Mouse (Mus musculus): ENCODE results near the gene Loxl3.

The Loxl3 gene

DNA sequence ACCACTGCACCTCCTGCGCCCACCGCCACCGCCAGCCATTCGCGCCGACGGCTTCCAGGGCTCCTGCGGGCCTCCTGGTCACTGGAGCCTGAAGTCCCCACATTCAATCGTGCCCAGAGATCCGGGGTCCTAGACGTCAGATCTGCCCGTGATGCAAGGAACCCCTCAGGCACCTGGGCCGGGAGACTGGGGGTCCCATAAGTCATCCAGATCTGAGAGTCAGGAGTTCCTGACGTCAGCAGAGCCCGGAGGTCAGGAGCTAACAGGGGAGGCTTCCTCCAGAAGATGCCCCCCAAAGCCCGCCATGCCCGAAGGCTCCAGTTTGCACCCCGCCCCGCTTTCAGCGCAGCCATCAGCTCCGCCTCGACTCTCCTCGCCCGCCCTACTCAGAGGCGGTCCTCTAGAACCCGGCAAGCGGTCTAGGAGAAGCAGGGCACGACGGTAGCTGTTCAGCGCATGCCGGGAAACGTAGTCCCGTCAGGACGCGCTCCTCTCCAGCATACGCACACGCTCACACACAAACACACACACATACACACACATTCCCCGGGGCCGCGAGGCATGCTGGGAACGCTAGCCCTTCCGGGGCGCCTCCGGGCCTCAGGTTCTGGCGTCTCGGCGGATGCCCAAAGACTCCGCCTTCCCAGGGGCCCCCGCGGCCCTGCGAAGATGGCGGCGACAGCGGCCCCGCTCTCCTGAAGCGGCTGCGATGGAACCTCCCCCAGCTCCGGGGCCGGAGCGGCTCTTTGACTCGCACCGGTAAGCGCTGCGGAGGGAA is 20.3 kb downstream of the Loxl3 start, which contains the start of gene Aup1:
Aup1 (plus strand) TSS at position 448 of the 778 bp plus-strand sequence.
- DNase-seq, result peak; percentile 97

DNA sequence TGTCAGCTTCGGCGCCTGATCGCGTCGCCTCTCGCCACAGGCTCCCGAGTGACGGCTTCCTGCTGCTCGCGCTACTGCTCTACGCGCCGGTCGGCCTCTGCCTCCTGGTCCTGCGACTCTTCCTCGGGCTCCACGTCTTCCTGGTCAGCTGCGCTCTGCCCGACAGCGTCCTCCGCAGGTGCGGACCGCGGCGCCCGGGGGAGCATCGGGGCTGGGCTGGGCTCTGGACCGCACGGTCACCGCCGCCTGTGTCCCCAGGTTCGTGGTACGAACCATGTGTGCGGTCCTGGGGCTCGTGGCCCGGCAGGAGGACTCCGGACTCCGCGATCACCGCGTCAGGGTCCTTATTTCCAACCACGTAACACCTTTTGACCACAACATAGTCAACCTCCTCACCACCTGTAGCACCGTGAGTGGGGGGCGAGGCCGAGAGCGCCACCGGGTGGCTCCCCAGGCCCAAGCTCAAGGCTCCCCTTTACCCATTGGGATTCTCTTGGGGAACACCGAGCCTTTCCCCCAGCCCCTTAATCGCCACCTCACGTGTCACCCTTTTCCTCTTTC is 21.0 kb downstream of the Loxl3 start, which contains the start of gene Htra2:
Htra2 (minus strand) TSS at position 403 of the 561 bp plus-strand sequence.
- peak; percentile 64 to 71 for DNase-seq

DNA sequence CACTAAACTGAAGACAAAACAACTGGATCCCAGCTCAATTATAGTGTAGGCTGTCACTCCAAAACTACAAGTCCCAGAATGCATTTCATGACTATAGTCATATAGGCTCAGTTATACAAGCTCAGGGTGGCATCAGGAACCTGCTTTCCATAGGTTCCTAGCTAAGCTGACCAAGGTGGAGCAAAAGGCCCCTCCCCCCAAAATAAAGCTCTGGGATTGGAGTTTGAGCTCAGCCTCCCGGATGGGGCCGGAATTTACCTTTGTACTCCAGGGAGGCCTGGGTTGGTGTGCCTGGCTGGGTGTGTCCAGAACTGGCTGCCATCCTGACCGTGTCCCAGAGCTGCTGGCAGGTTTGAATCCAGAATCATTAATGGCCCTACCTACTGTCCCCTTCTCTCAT is 23.8 kb downstream of the Loxl3 start, which contains the start of gene Dqx1:
Dqx1 (plus strand) TSS at position 55 of the 400 bp plus-strand sequence.
- no peak for DNase-seq

DNA sequence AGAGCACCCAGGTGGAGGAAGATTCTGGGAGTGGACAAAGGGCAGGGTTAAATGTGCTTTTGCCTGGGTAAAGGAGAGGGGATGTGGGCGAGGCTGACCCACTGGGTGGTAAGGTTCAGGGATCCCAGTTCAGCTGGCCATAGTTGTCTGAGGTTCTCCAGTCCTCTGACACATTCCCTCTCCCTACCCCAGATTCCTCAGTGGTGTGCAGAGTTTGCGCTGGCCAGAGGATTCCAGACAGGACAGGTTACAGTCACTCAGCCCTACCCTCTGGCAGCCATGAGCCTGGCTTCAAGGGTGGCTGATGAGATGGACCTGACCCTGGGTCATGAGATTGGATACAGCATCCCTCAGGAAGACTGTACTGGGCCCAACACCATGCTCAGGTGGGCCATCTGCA is 24.8 kb downstream of the Loxl3 start:
- DNase-seq, result no peak

DNA sequence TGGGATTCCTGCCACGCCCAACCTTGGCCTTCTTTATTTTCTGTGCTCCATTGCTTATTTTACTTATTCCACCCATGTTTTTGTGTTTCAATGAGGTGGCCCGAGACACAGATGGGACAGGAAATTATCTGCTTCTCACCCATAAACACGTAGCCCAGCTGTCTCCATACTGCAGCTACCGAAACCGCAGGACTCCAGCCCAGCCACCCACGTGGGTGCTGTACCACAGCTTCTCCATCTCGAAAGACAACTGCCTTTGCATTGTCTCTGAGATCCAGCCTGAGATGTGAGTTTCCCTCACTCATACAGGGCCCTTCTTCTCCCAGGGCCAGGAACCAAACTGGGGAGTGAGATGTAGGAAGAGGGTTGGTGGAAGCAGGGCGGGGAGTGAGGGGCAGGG is 32.0 kb downstream of the Loxl3 start:
- DNase-seq, result peak; percentile 31 to 51

DNA sequence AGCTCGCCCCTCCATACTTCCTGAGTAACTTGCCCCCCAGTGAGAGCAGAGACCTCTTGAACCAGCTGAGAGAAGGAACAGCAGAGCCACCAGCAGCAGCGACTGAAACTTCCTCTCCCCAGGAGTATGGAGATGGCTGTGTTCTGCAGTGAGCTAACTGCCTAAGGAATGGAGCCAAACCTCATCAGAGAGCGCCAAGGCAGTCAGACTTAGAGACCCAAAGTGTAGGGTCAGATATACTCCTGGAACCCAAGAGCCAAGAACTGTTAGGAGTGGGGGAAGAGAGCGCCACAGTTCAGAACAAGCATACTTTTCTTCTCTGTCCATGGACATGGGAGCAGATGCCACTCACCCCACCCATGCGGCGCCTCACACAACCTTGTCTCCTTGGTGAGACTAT is 32.5 kb downstream of the Loxl3 start:
- no peak for DNase-seq

DNA sequence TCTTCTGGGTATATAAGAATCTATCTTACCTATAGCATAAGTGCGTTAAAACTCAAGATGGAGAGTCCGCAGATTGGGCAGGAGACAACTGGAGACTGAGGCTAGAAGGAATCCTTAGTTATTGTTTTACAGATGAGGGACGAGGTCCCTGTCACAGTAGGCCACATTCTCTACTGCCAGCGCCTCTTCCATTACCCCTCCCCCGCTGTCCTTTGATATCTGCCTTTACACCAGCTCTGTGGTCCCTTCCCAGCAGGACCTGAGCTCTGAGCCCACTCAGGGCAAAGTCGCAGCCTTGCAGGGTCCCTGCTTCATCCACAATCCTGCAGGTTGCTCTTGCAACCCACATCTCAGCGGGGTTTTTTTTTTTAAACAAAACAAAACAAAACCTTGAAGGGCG is 34.2 kb downstream of the Loxl3 start:
- DNase-seq, result no peak

DNA sequence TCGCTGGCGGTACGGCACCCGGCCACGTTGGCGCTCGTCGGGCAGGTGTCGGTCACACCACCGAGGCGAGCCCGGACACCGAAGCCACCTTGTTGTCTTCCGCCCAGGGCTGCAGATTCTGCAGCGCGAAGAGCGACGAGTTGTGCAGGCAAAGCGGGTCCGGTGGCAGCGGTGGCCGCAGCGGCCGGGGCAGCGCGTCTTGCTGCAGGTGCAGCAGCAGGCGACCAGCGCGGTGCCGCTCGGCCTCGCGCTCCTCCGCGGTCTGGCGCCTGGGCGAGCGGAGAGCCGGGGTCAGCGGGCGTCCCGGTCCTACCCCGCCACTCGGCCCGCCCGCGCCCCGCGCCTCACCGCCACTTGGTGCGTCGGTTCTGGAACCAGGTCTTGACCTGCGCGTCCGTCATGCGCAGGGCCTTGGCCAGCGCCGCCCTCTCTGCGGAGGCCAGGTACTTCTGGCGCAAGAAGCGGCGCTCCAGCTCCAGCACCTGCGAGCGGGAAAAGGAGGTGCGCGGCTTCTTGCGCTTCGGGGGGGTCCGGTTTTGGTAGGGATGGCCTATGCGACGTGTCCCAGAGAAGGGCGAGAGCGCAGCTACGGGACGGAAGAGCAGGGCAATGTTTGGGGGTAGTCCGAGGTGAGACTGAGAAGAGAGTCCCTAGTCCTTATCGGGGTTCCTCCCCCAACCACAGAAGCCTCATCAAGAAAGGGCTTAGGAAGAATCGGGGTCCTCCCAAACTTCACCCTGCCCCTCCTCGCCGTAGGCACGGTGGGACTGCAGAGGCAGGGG is 34.9 kb downstream of the Loxl3 start:
- no peak for DNase-seq

DNA sequence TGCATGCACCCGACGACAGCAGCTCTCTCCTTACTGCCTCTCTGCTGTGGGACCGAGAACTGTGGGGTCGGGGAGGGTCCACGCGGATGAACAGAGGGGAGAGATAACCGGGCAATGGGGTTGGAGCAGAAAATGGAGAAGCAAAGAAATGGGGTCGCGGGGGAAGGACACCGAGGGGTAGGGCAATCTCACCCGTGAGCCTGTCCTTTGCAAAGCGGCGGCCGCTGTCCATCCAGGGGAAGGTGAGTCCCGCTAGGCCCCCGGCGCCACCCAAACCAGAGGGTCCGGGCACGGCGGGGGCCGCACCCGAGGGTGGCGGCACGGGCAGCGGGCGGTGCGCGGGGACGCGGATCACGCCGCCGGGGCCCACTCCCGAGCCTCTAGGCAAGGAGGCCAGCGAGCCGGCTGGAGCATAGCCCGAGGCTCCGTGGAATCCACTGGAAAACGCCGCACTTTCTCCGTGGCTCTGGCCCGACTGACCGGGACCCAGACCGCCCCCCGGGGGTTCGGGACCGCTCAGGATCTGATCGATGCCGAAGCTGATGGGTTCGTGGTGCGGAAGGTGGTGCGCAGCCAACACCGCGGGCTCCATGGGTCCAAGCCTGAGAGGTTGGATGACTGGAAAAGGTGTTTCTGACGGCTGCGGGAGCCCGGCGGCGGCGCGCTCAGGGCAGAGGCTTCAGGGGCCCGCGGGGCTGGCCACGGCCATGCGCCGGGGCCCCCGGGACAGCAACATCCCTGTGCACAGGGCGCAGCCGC is 35.7 kb downstream of the Loxl3 start:
- DNase-seq, result no peak

DNA sequence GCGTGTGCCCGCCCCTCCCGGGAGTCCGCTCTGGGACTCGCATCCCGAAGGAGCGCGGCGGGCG is 36.1 kb downstream of the Loxl3 start, which contains the start of gene Tlx2:
Tlx2 (minus strand) TSS at position 47 of the 64 bp plus-strand sequence.
- no peak for DNase-seq

DNA sequence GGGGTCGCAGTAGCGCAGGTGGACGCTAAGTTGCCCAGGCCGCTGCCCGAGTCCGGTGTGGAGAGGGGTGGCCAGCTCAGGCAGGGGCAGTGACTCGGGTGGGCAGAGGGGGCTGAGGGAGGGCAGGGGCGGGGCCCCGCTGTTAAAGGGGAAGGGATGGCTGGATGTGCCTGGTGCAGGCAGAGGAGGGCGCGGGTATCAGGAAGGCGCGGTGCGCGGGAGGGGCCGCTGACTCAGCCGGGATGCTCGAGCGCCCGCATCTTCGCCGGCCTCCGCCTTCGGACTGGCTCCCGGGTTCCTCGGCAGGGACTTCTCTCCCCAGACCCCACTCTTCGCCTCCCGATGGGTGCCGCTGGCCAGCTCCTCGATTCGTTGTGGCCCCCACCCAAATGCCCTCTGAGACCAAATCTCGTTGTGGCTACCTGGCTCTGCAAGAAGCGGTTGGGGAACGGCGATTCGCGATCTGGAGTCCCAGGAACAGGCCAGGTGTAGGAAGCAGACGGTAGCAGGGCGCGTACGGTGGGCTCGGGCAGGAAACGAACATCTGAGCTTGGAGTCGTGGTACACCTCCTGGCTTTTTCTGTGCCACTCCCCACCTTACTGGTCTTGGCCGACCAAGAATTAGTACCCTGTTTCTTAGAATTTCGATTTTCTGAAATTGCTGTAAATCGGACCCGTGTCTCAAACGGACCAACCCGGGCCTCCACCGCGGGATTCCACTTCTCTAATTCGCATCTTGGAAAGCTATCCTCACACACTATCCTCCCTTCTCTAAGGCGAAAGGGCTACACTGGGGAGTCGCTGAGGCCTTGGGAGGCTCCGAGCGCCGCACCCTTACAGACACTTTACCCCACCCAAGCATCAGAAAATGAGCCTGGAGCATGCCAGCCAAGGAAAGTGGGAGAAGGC is 36.6 kb downstream of the Loxl3 start:
- DNase-seq, result peak in 1 of 2 experiments; percentile 36

DNA sequence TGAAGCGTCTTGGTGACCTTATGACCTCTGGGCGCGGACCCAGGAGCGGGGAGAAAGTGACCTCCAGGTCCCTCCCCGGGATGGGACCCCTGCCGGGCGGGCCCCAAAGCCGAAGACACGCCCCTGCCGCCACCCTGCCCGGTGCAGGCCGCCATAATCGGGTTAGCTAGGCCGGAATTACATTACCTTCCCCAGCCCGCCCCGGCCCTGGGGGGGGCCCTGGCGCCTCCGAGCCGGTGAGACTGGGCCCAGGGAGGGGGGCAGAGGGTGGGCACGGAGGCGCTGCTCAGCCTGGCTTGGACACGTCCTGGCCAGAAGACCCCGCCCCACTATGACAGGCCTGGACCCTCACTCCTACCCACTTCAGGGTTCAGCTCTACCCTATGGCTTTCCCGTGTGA is 37.2 kb downstream of the Loxl3 start:
- DNase-seq, result no peak

DNA sequence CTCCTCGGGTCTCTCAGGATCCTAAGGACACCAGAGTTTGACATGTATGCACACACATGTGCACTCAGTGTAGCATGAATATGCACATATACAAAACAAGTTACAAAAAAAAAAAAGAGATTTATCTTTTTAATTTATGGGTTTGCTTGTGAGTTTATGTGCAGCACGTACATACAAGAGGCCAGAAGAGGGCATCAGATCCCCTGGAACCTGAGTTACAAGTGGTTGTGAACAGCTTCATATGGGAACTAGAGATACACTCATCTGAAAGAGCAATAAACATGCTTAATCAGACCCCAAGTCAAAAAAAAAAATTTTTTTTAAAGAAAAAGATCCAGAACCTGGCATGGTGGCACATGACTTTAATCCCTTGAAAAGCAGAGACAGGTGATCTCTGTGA is 41.0 kb downstream of the Loxl3 start:
- DNase-seq, result no peak

DNA sequence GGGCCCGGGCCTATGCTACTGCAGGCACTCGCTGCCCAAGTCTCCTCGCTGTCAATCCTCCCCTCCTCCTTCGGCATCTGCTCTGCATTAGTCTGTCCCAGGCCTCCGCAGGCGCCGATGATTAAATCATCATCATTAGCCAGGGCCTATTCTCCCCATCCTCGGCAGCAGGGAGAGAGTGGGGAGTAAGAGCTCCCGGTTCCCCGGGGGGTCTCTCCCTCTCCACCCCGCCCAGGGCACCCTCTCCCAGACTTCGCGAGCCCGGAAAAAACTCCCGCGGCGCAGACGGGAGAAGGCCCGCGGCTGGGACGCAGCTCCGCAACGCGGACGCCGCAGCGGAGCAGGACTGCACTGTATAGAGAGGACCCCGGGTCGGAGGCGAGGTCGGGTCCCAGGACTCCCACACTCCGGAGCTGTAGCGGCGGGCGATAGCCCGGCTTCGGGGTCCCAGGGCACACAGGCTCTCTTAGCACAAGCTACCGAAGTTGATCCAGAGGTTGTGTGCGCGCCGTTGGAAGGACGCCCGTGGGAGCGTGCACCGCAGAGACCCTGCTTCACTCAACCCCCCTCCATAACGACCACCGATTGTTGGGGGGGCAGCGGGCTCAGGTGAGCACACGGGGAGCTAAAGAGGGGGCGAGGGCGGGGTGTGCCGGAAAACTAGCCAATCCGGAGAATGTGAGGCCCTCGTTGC is 43.8 kb downstream of the Loxl3 start, which contains the start of gene Pcgf1:
Pcgf1 (plus strand) TSS at position 240 of the 694 bp plus-strand sequence.
- no peak for DNase-seq

DNA sequence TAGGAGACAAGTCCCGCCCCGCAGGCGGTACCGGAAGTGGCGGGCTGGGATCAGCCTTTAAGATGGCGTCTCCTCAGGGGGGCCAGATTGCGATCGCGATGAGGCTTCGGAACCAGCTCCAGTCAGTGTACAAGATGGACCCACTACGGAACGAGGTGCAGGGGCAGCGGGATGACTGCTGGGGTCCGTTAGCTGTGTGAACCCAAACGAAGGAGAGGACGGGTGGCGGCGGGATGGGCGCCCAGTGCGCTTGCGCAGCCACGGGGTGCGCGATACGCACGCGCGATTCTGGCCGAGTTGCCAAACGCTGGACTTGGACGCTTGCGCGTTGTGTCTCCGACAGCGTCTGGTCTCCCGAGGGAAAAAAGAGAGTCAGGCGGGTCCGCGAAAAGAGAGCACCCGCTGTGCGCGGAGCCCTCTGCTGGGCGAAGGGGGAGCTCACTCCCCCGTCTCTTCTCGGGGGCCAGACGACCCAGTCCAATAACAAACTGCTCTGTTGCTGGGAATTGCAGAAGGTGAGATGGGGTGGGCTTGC is 44.4 kb downstream of the Loxl3 start:
- peak; percentile 99 to 100 for DNase-seq

DNA sequence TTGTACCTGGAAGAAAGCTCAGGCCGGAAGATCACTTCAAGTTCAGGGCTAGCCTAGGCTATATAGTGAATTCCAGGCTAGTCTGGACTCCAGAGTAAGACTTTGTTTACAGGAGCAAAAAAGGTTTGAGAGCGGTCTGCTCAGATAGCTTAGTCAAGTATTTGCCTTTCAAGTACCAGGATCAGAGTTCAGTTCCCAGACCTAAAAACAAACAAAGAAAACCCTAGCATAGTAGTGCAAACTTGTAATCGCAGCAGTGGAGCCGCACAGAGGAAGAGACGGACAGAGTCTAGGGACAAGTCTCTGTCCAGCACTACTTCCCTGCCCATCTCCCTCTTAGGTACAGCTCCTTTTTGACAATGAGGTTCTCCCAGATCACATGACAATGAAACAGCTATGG is 46.2 kb downstream of the Loxl3 start:
- DNase-seq, result no peak

DNA sequence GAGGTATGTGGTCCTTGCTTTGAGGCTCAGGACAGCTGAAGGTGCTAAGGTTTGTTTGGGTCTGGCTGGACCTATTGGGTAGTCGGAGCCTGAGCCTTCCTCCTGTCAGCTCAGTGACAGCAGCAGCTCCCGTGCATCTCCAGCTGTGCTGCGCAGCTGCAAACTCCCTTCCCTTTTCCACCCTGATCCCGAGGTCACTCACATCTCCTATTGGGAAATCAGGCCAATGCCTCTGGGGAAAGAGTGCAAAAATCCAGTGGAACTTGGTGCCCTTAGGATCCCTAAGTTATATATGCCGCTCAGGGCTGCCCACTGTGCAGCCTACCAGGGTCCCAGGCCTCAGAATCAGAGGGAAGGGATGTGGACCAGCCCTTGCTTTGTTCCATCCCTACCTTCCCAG is 49.5 kb downstream of the Loxl3 start:
- DNase-seq, result no peak

DNA sequence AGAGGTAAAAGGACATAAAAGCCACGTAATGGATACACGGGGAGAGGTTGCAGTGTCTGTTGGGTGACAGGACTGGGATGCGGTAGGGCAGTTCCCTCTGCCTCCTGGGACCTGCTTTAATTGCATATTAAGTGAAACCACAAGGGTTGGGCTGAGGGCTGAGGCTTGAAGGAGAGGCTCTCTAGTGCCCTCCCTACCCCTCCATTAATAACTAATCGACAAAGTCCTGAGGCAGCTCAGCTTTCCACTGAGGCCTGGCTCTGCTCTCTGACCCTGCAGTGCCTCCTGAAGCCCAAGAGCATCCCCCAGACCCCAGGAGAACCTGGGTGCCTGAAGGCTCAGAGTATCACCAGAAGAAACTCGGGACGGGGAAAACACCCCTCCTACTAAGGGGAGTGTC is 50.5 kb downstream of the Loxl3 start:
- DNase-seq, result no peak

DNA sequence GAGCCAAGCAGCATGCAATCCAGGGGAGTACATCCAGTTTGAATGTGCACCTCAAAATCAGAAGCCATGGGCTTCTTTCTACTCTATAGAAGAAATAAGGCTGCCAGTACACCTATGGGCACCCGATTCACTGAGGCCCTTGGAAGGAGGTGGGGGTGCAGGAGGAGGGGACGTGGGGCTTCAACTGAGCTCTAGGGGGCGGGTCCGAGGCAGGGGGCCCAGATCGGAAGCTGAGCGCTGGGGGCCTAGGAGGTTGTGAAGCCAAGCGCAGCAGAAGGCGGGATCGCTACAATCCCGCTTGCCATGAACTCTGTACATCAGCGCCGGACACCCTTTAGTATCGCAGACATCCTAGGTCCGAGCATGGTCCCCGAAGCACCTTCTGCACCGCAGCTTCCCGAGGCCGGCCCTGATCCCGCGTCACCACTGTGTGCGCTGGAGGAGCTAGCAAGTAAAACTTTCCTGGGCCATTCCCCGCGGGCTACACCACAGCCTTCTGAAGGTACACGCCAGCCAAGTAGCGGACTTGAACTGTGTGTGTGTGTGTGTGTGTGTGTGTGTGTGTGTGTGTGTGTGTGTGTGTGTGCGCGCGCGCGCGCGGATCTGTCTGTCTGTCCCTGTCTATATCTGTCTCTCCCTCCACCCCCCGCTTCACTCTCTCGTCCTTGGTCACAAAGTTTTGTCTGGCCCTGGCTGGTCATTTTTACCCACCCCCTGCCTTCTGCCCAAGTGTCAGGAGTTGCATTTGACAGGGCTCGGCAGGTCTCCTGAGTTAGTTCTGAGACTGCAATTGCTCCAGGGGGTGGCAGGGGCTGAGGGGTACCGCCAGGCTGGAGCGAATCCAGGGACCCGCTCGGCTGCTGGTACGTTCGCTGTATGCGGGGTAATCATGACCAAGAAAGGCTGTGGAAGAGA is 52.4 kb downstream of the Loxl3 start, which contains the start of gene Lbx2:
Lbx2 (plus strand) TSS at position 247 of the 915 bp plus-strand sequence.
- DNase-seq, result peak; percentile 24 to 45

Data from thymus, postnatal 36 days (tissue).